Mouse (Mus musculus): ENCODE data around the gene Cactin. TPM values are rescaled to one million over a fixed set of nuclear protein-coding genes. Genes with fewer than 3 reads are reported as not detected.
A peak's percentile ranks its signal among the peaks of the same experiment; 100 is the strongest.

The Cactin gene
- polyA plus RNA-seq, 1 experiment = 20.0 TPM

- Histone ChIP-seq H3K4me1 (ENCODE audit: control insufficient read depth, insufficient read depth, low read length) (peaks cover 4% of the 10 kb centered on the region; the same call in 1 of the 2 replicates), H3K27ac (ENCODE audit: insufficient read depth, low read length) (no peak overlapping the region), H3K4me3 (ENCODE audit: insufficient read depth, low read length) (no peak overlapping the region)
- TF ChIP-seq POLR2A (IDR thresholded peaks at IDR 0.05; ENCODE audit: low read depth, low read length) (0 out of 2 replicates have a peak, but pooled peaks have one; percentile 8), CTCF (IDR thresholded peaks at IDR 0.05; ENCODE audit: borderline replicate concordance, insufficient read depth, low read length) (peak; percentile 45; the same call in 1 of the 2 replicates)
Measured at GRCm38 (mm10) chr10:81346453-81347067, 25.7 kb downstream of the Cactin start.

- no peak for TF ChIP-seq CTCF (IDR thresholded peaks at IDR 0.05; ENCODE audit: borderline replicate concordance, insufficient read depth, low read length)
- TF ChIP-seq POLR2A (IDR thresholded peaks at IDR 0.05; ENCODE audit: low read depth, low read length) = peak; percentile 64
- Histone ChIP-seq H3K4me3 (ENCODE audit: insufficient read depth, low read length) (peak overlapping the region; percentile 77), H3K27ac (ENCODE audit: insufficient read depth, low read length) (peak overlapping the region; percentile 75), H3K4me1 (ENCODE audit: control insufficient read depth, insufficient read depth, low read length) (peaks cover 4% of the 10 kb centered on the region; the same call in 1 of the 2 replicates)
Measured at GRCm38 (mm10) chr10:81349146-81349545, 28.2 kb downstream of the Cactin start.

GRCm38 (mm10) chr10:81349961-81350350 is 29.1 kb downstream of the Cactin start:
- Histone ChIP-seq H3K4me1 (ENCODE audit: control insufficient read depth, insufficient read depth, low read length) (peaks cover 4% of the 10 kb centered on the region; the same call in 1 of the 2 replicates), H3K4me3 (ENCODE audit: insufficient read depth, low read length) (peak overlapping the region; percentile 77), H3K27ac (ENCODE audit: insufficient read depth, low read length) (peak overlapping the region; percentile 75)
- TF ChIP-seq CTCF (IDR thresholded peaks at IDR 0.05; ENCODE audit: borderline replicate concordance, insufficient read depth, low read length) (no peak), POLR2A (IDR thresholded peaks at IDR 0.05; ENCODE audit: low read depth, low read length) (peak; percentile 44)

- H3K4me1 ChIP-seq (ENCODE audit: control insufficient read depth, insufficient read depth, low read length) = peaks cover 4% of the 10 kb centered on the region; the same call in 1 of the 2 replicates
- TF ChIP-seq POLR2A (IDR thresholded peaks at IDR 0.05; ENCODE audit: low read depth, low read length) = no peak
- peak; percentile 67; the same call in 1 of the 2 replicates for TF ChIP-seq CTCF (IDR thresholded peaks at IDR 0.05; ENCODE audit: borderline replicate concordance, insufficient read depth, low read length)
Measured at GRCm38 (mm10) chr10:81350351-81351063, 29.6 kb downstream of the Cactin start, which contains the start of gene Hmg20b. Gene Hmg20b (minus strand): TSS chr10:81350480.

GRCm38 (mm10) chr10:81351678-81352291 is 30.9 kb downstream of the Cactin start:
- Histone ChIP-seq H3K4me1 (ENCODE audit: control insufficient read depth, insufficient read depth, low read length) (peaks cover 4% of the 10 kb centered on the region; the same call in 1 of the 2 replicates), H3K27ac (ENCODE audit: insufficient read depth, low read length) (no peak overlapping the region)
- TF ChIP-seq CTCF (IDR thresholded peaks at IDR 0.05; ENCODE audit: borderline replicate concordance, insufficient read depth, low read length) (no peak), POLR2A (IDR thresholded peaks at IDR 0.05; ENCODE audit: low read depth, low read length) (no peak)

More at GRCm38 (mm10) chr10:81350351-81351063, 29.6 kb downstream of the Cactin start, which contains the start of gene Hmg20b:
- Histone ChIP-seq H3K27ac (ENCODE audit: insufficient read depth, low read length) (peak within 1 kb of the TSS; percentile 75), H3K4me3 (ENCODE audit: insufficient read depth, low read length) (peak within 1 kb of the TSS; percentile 77)

GRCm38 (mm10) chr10:81354738-81355477 is 34.0 kb downstream of the Cactin start:
- Histone ChIP-seq H3K4me1 (ENCODE audit: control insufficient read depth, insufficient read depth, low read length) (0 out of 2 replicates have a peak, but pooled peaks cover 2% of the 10 kb centered on the region), H3K4me3 (ENCODE audit: insufficient read depth, low read length) (no peak overlapping the region), H3K27ac (ENCODE audit: insufficient read depth, low read length) (no peak overlapping the region)
- TF ChIP-seq POLR2A (IDR thresholded peaks at IDR 0.05; ENCODE audit: low read depth, low read length) = no peak
- no peak for TF ChIP-seq CTCF (IDR thresholded peaks at IDR 0.05; ENCODE audit: borderline replicate concordance, insufficient read depth, low read length)

More at GRCm38 (mm10) chr10:81351678-81352291, 30.9 kb downstream of the Cactin start:
- no peak overlapping the region for H3K4me3 ChIP-seq (ENCODE audit: insufficient read depth, low read length)

GRCm38 (mm10) chr10:81355533-81355932 is 34.6 kb downstream of the Cactin start:
- H3K4me3 ChIP-seq (ENCODE audit: insufficient read depth, low read length) = no peak overlapping the region
- no peak overlapping the region for H3K27ac ChIP-seq (ENCODE audit: insufficient read depth, low read length)
- 0 out of 2 replicates have a peak, but pooled peaks cover 2% of the 10 kb centered on the region for H3K4me1 ChIP-seq (ENCODE audit: control insufficient read depth, insufficient read depth, low read length)
- no peak for TF ChIP-seq CTCF (IDR thresholded peaks at IDR 0.05; ENCODE audit: borderline replicate concordance, insufficient read depth, low read length)

GRCm38 (mm10) chr10:81356352-81356990 is 35.6 kb downstream of the Cactin start:
- Histone ChIP-seq H3K27ac (ENCODE audit: insufficient read depth, low read length) (no peak overlapping the region), H3K4me3 (ENCODE audit: insufficient read depth, low read length) (no peak overlapping the region), H3K4me1 (ENCODE audit: control insufficient read depth, insufficient read depth, low read length) (0 out of 2 replicates have a peak, but pooled peaks cover 2% of the 10 kb centered on the region)
- TF ChIP-seq POLR2A (IDR thresholded peaks at IDR 0.05; ENCODE audit: low read depth, low read length) = no peak
- no peak for TF ChIP-seq CTCF (IDR thresholded peaks at IDR 0.05; ENCODE audit: borderline replicate concordance, insufficient read depth, low read length)

All from embryonic fibroblast, embryonic 13.5 days (primary cell).